Mouse (Mus musculus) CH12.LX (cell line): ENCODE measurements around the gene Slc24a3.

Experiments used
- CHD1 ChIP-seq: IDR thresholded peaks from 2 replicates; pipeline ENCODE4 v1.6.1; 2012; ENCODE audit warnings: low read depth, low read length, improper control_type of control experiment, inconsistent platforms
- POLR2A ChIP-seq: IDR thresholded peaks from 2 replicates; pipeline ENCODE4 v1.6.1; 2011; ENCODE audit warnings: low read depth, mild to moderate bottlenecking, improper control_type of control experiment, low read length
- POLR2AphosphoS2 ChIP-seq: IDR thresholded peaks from 2 replicates; pipeline ENCODE4 v1.6.1; 2011; ENCODE audit warnings: low read depth, low read length, improper control_type of control experiment

DNA sequence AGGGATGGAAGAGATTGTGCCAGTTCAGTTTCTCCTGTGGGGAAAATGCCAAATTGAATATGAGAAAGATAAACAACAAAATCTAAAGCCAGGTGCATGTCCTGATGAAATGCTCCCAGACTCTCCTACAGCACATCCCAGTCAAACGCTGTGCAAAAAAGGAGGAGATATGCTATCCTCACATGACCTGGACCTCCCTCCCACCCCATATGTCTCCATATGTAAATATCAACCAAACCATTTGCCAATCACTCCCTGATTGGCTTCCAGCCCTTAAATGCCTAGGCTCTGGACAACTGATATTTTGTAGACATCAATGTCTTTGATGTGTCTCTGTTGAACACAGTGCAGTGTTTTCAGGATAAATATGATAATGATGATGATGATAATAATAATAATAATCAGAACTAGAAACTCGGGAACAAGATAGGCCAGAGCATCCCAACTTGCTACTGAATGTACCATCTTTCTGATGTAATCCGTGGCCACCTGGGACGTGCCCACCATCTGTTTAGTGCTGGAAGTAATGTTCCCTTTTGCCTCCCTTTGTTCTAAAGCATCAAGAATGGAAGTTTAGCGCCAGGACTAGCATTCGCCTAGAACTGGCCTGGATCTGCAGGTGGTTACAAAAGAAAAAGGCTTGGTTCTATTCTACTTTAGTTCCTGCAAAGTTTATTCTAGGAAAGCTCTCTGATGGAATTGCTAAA is 190.8 kb downstream of the Slc24a3 start:
- TF ChIP-seq POLR2AphosphoS2 (no peak), POLR2A (no peak), CHD1 (no peak)
